33 mouse cellular contexts compared by ENCODE assay signal in genomic region chr11:87675606-87676005, GRCm38 (mm10). TPM values are rescaled to one million over a fixed set of nuclear protein-coding genes. Genes with fewer than 3 reads are reported as not detected.
"Had no signal": no experiment of that assay in that cellular context is flagged by ENCODE, and none has a peak within 500 bp of the region (broad histone marks: within the 10 kb centered on the region; RNA-seq: fewer than 3 reads in every experiment).

No protein-coding gene starts in this region.

- H3K27me3 ChIP-seq: heart, embryonic 15.5 days; hindbrain, embryonic 12.5 days; hindbrain, embryonic 15.5 days; intestine, embryonic 15.5 days had no signal

- H3K9me3 ChIP-seq: heart, embryonic 10.5 days; heart, embryonic 13.5 days; heart, embryonic 15.5 days; hindbrain, embryonic 10.5 days; hindbrain, embryonic 12.5 days; hindbrain, embryonic 13.5 days; hindbrain, embryonic 15.5 days; intestine, embryonic 15.5 days; kidney, embryonic 15.5 days had no signal

- H3K9ac ChIP-seq: heart, embryonic 13.5 days; heart, embryonic 15.5 days; hindbrain, embryonic 12.5 days; hindbrain, embryonic 13.5 days; hindbrain, embryonic 14.5 days; hindbrain, embryonic 15.5 days; intestine, embryonic 15.5 days; kidney, embryonic 15.5 days had no signal

- H3K4me2 ChIP-seq: heart, embryonic 11.5 days; heart, embryonic 13.5 days; heart, embryonic 15.5 days; hindbrain, embryonic 12.5 days; hindbrain, embryonic 13.5 days; hindbrain, embryonic 14.5 days; hindbrain, embryonic 15.5 days; intestine, embryonic 15.5 days; kidney, embryonic 15.5 days had no signal

- H3K27ac ChIP-seq: heart, embryonic 10.5 days; heart, embryonic 13.5 days; heart, embryonic 15.5 days; hindbrain, embryonic 10.5 days; hindbrain, embryonic 12.5 days; hindbrain, embryonic 13.5 days; hindbrain, embryonic 14.5 days; hindbrain, embryonic 15.5 days; hindbrain, postnatal 0 days; intestine, embryonic 15.5 days; kidney, embryonic 15.5 days; kidney, postnatal 0 days; layer of hippocampus, adult 2 months had no signal

- DNase-seq: heart, postnatal 10 days; heart, postnatal 14 days; heart, postnatal 36 days; heart, postnatal 4 days; kidney, adult 11 months; kidney, adult 18-20 months; kidney, adult 2 months; kidney, adult 8-10 months; kidney, postnatal 10 days; kidney, postnatal 14 days; kidney, postnatal 25 days; kidney, postnatal 36 days; kidney, postnatal 4 days; layer of hippocampus, adult 9-11 months; layer of hippocampus, postnatal 36 days had no signal

- ATAC-seq: hindbrain, embryonic 16.5 days; hindbrain, postnatal 0 days; inflammation-experienced regulatory T-cells, adult 6 months; intestine, embryonic 15.5 days; intestine, embryonic 16.5 days; intestine, postnatal 0 days had no signal

- H3K36me3 ChIP-seq: heart, embryonic 10.5 days; heart, embryonic 13.5 days; heart, embryonic 15.5 days; hindbrain, embryonic 10.5 days; hindbrain, embryonic 12.5 days; hindbrain, embryonic 13.5 days; hindbrain, embryonic 15.5 days; intestine, embryonic 15.5 days; kidney, embryonic 15.5 days had no signal

- H3K4me3 ChIP-seq: heart, embryonic 10.5 days; heart, embryonic 13.5 days; heart, embryonic 15.5 days; hindbrain, embryonic 10.5 days; hindbrain, embryonic 12.5 days; hindbrain, embryonic 13.5 days; hindbrain, embryonic 15.5 days; intestine, embryonic 15.5 days; kidney, embryonic 15.5 days; layer of hippocampus, adult 2 months had no signal

- H3K4me1 ChIP-seq: heart, embryonic 10.5 days; heart, embryonic 13.5 days; heart, embryonic 15.5 days; hindbrain, embryonic 10.5 days; hindbrain, embryonic 13.5 days; hindbrain, embryonic 15.5 days; intestine, embryonic 15.5 days; kidney, embryonic 15.5 days had no signal

RNA-seq across cellular contexts. Expression of gene Hsf5, which starts 58.6 kb away (rescaled TPM):
- polyA plus RNA-seq: intestine, postnatal 0 days had no signal
